In the genomic region with DNA sequence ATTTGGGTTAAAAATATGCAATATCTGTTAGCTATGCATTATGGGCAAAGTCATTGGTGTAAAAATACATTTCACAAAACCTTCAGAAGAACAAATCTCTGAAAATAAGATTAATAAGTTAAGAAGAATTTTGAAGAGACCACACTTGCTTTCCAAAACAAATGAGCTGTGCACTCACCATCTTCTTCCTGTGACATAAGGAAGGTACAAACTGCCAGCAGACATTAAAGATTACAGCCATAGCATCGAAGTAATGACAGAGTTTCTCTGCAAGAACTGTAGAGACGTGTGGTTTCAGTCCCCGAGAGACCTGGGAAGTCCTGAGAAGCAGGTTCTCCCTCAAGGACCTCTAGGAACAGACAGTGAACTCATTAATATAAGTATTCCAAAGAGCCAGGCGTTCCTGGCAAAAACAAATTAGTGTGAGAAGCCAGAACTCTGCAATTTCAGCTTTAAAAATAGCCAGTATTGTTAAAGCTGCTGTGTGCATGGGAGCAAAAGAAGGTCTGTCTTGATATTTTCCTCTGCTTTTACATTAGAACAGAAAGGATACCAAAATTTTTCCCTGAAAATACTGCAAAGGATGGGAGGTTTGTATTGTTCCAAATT, we compare ENCODE assay signal across 19 mouse cellular contexts. TPM values are rescaled to one million over a fixed set of nuclear protein-coding genes. Genes with fewer than 3 reads are reported as not detected.
"Had no signal": no experiment of that assay in that cellular context is flagged by ENCODE, and none has a peak within 500 bp of the region (broad histone marks: within the 10 kb centered on the region; RNA-seq: fewer than 3 reads in every experiment).

No protein-coding gene starts in this region.

- H3K36me3 ChIP-seq: midbrain, embryonic 10.5 days; midbrain, embryonic 13.5 days; midbrain, embryonic 15.5 days; neural tube, embryonic 13.5 days; neural tube, embryonic 15.5 days; stomach, embryonic 15.5 days had no signal

- ATAC-seq: midbrain, embryonic 13.5 days had no signal

- H3K27me3 ChIP-seq: midbrain, embryonic 13.5 days; midbrain, embryonic 15.5 days; neural tube, embryonic 13.5 days; neural tube, embryonic 15.5 days; stomach, embryonic 15.5 days had no signal

- H3K4me2 ChIP-seq: midbrain, embryonic 13.5 days; midbrain, embryonic 15.5 days; neural tube, embryonic 13.5 days; neural tube, embryonic 15.5 days; stomach, embryonic 15.5 days had no signal

- H3K4me3 ChIP-seq: midbrain, embryonic 10.5 days; midbrain, embryonic 13.5 days; midbrain, embryonic 15.5 days; myocyte; neural tube, embryonic 13.5 days; neural tube, embryonic 15.5 days; stomach, embryonic 15.5 days had no signal

- H3K9ac ChIP-seq: liver, embryonic 14.5 days; lung, embryonic 14.5 days; midbrain, embryonic 13.5 days; midbrain, embryonic 15.5 days; neural tube, embryonic 13.5 days; neural tube, embryonic 15.5 days; stomach, embryonic 15.5 days had no signal

- H3K4me1 ChIP-seq: midbrain, embryonic 10.5 days; midbrain, embryonic 13.5 days; neural tube, embryonic 13.5 days; neural tube, embryonic 15.5 days had no signal

- H3K27ac ChIP-seq: liver, embryonic 14.5 days; midbrain, embryonic 10.5 days; midbrain, embryonic 13.5 days; midbrain, embryonic 15.5 days; neural tube, embryonic 13.5 days; neural tube, embryonic 15.5 days; stomach, embryonic 15.5 days; stomach, postnatal 0 days had no signal

- H3K9me3 ChIP-seq: midbrain, embryonic 10.5 days; midbrain, embryonic 13.5 days; midbrain, embryonic 15.5 days; neural tube, embryonic 13.5 days; neural tube, embryonic 15.5 days; stomach, embryonic 15.5 days had no signal

- DNase-seq: lung, adult 18-20 months; lung, embryonic 14.5 days; lung, postnatal 10 days; lung, postnatal 4 days; right cerebral cortex, postnatal 14 days; thymus, adult 2 months; thymus, postnatal 25 days; thymus, postnatal 4 days had no signal

RNA-seq across cellular contexts. Expression of gene Hapln1, which starts 43.6 kb away (rescaled TPM):
- total RNA-seq: megakaryocyte-erythroid progenitor cell, adult 5-6 weeks had no signal
- polyA plus RNA-seq: spleen, adult 2 months had no signal
